Mouse (Mus musculus) left cerebral cortex, adult 8-10 months (tissue): ENCODE results near the gene Cenpa. TPM values are rescaled to one million over a fixed set of nuclear protein-coding genes. Genes with fewer than 3 reads are reported as not detected.
"Not testable (repeated sequence)": the region's sequence is repeated elsewhere in the genome, so short reads cannot be mapped to it uniquely, and the experiment has no call there.

ENCODE experiments used
- DNase-seq, 2 experiments: peaks; one replicate each; pipeline ENCODE4 v3.0.0; 2022; ENCODE audit warnings: low spot score in 2 of 2
- total RNA-seq, 4 experiments: library from RNA; stranded (reverse); gene quantifications; 2 replicates each; pipeline ENCODE4 v1.2.4; 2022

The Cenpa gene
- total RNA-seq, 4 experiments from 2014 or later, result 3.8 to 4.9 (median 4.5) TPM

DNA sequence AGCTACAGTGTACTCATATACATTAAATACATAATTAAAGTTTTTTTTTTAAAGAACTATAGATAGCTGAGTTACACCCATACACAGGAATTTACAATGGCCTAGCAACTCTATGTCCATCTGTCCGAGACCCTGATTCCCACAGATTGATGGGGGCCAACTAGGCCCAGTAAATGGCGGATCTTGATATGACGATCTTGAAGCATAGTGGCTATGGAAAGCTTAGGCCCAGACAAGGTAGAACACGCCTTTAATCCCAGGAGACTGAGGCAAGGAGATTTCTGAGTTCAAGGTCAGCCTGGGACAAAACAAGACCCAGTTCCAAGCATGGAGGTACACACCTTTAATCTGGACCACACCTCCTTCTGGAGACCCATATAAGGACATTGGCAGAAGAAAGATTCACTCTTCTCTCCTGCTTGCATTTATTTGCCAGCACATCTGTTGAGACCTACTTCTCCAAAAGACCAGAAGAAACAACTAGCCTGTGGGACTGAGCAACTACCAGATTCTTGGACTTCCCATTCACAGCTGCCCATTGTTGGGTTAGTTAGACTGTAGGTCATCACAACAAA, 12.2 kb downstream of the Cenpa start:
- DNase-seq, result no peak

DNA sequence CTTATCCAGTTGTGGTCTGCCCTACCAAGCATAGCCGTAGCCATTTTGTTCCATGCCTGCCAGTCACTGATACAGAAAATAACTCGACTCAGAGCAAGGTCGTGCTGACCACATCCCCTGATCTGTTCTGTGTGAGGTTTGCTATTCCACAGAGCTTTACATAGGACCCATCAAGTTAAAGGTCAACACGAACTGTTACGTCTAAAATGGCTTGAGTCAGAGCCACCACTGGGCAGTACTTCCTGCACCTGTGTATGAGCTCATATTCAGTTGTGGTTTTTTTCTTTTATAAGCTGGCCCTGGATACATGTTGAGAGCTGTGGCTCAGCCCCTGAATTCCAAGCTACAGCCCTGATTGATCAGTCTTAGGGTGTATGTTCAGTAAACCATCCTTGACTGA, 13.0 kb downstream of the Cenpa start:
- no peak for DNase-seq

DNA sequence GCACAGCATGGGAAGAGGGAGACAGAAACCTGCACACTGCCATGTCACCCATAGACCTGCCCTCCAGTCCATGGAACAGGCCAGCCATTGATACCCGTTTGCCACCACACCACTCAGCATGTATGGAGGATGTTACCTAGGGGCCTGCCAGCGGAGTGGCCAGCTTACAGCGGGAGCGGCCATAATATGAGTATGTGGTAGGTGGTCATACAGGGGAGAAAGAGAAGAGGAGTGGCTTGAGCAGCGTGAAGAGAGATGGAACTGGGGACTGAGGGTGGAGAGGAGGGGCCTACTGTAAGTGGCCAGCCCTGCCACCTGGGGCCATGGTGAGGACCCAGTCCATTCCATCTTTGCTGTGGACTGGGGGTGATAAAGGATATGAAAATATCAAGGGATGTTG, 15.4 kb downstream of the Cenpa start:
- DNase-seq, result no peak

DNA sequence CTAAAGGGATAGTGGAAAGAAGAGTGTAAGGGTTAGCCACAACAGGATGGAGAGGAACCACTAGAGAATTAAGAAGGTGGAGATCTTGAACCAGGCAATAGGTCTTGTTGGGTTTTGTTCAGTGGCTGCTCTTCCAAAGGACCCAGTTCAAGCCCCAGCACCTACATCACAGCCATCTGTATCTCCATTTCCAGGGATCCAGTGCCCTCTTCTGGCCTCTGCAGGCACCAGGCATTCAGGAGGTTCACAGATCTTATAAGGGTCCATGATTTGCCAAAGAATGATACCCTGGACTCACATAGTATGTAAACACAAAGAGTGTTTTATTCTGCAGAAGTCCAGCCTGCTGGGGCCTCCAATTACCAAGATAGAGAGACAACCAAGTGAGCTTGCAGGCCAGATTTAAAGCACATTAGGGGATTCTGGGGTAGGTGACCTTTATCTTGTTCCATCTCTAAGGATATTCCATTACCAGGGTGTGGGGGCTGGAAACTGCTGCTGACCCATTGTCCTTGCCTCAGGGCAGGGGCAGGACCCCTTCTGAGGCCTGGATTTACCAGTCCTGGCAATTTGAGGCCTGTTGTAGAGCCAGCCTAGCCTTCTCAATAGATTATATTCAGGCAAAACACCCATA, 16.5 kb downstream of the Cenpa start:
- no peak for DNase-seq

DNA sequence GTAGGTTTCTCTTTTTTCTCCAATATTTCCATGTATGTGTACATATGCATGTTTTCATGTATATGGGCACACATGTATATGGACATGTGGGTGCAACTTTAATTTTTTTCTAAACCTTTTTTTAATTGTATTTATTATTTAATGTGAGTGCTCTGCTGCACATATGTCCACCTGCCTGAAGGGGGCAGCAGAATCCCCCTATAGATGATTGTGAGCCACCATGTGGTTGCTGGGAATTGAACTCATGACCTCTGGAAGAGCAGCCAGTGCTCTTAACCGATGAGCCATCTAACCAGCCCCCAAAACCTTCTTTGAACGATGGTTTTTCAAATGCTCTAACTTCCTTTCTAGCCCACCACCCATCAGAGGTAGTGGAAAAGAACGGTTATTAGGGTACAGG, 17.4 kb downstream of the Cenpa start:
- no peak for DNase-seq

DNA sequence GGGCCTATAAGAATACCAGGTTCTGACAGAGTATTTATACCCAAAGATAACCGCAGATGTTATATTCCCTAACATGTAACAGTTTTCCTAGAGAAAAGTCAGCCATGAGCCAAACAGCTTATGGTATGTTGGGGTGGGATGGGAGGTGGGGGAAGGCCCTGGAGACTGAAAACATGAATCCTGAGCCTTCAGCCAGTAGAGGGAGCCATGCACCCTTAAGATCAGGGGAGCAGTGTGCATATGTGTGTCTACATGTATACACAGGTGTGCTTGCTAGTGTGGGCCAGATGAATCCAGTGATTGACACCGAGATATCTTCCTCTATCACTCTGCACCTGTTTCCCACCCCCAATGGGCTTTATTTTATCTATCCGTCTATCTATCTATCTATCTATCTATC, 20.2 kb downstream of the Cenpa start:
- DNase-seq, result no peak

DNA sequence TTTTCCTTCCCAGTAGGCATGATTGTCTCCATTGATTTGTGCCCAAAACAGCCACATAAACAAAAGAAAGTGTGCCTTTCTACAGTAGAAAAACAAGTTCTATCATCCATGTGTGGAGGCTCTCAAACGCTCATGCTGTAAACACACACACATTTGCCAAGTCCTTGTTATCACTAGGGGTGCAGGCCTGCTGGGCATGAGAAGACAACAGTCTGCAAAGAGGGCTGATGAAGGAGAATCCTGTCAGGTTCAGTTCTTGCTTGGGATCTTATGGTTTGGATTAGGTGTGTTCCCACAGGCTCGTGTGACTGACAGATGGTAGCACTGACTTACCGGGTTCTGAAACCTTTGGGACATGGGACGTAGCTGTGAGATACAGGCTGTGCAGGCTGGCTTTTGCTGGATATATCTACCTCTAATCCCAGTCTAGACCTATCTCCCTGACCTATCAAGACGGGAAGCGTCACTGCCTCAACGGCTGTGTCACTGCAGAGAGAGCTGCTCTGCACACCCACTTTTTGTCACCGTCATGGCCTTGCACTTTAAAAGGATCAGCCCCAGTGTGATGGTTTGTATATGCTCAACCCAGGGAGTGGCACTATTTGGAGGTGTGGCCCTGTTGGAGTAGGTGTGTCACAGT, 33.9 kb downstream of the Cenpa start:
- no peak for DNase-seq

DNA sequence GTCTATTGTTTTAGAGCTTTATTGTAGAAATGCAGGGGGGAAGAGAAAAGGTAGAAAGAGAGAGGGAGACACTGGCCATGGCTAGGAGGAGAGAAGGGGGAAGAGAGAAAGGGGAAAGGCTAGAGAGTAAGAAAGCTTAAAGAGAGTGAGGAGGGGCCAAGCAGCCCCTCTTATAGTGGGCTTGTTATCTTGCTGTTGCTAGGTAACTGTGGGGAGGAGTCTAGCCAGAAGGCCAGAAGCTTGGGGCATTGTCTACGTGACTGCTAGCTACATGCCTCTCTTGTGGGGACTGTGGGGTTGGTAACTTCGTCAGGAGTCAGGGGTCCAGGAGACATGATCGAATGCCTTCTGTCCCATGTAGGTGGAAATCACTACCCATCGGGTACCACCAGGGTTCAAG, 34.8 kb downstream of the Cenpa start:
- not testable (repeated sequence) for DNase-seq

DNA sequence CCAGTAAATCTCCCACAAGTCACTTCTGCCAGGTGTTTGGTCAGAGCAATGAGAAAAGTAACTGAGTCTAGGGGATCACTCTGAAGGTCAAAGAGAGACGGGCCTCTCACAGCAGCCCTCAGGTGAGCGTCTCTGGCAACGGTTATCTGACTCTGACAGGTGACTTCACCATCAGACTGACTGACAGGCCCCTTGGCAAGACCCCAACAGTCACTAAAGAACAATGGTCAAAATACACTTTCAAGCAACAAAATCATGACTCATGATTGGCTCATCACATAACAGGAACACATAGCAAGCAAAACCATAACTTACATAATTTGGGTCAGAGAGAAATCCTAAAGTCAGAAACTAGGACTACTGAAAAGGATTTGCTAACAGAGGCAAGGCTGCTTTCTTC, 35.3 kb downstream of the Cenpa start:
- DNase-seq, result no peak

DNA sequence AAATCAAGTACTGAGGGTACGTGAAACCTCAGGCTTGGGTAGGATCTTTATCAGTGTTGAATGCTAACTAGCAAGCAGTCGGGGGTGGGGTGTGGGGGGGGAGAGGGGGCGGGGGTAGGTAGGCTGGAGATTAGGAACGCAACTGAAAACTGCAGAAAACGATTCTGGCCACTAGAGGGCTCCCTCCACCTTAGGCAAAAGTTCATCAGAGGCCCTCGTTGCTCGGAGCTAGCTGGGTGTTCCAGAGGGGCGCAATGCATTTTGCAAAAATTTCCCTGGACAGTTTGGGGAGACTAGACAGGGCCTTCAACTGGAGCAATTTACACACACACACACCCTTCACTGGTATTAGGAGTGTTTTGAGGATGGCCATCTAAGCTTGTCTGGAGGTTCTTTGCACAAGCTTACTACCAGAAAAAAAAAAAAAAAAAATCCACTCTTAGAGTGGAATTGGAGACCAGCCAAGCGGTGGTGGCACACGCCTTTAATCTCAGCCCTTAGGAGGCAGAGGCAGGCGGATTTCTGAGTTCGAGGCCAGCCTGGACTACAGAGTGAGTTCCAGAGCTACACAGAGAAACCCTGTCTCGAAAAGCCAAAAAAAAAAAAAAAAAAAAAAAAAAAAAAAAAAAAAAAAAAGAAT, 43.3 kb downstream of the Cenpa start:
- DNase-seq, result peak in 1 of 2 experiments; percentile 50

DNA sequence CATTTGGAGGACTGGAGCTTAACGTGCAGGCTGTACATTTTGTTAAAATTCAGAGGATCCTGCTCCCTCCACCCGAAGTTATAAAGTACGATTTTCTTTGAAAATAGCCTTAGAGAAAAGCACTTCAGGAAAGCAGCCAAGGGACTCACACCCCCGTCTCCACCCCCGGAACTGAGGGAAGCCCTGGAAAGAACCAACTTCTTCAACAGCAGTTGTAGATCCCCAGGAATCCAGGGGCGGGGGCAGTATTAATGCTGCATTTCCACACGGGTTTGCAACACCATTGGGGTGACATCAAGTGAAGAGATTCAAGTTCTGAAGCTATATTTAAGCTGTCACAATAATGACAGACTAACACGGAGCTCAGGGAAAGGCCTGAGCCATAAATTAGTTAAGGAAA, 43.9 kb downstream of the Cenpa start:
- DNase-seq, result peak in 1 of 2 experiments; percentile 60

DNA sequence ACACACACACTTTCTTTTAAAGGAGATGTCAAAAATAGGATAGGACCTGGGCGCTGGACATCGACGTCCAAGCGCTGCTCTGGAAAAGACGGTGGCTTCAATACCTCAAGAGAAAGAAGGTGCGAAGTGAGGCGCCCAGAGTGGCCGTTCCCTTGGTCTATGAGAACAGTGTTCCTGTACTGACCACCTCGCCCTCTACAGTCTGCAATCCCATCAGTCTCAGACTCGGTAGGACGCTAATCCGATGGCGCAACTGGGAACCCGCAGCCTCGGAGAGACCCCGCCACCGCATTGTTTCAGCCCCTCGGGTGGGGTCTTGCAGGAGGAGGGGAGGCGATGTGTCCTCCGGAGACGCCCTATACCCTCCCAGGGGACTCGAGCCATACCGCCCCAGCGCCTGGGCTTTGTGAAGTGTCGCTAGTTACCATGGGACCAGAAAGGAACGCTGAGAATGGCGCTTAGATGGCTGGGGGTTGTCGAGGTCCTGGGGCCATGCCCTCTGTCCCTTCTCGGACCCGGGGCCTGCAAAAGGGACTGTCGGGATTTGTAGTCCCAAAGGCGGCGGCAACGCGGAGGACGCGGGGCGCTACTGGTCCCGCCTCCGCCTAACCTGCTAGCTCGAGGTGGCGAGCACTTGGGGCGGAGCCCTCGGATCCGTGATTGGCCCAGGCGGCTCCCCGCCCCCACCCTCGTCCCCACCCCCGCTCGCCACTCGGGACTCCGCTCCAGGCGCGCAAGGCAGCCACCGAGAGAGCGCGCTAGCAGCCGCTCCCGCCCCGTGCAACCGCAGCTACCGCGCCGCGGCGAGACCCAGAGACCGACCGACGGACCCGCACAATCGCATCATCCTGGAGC, 44.8 kb downstream of the Cenpa start, which contains the start of gene Dpysl5:
Gene Dpysl5 (plus strand): TSS at position 418 of the 855 bp plus-strand sequence.
- DNase-seq, result peak; percentile 62 to 87

DNA sequence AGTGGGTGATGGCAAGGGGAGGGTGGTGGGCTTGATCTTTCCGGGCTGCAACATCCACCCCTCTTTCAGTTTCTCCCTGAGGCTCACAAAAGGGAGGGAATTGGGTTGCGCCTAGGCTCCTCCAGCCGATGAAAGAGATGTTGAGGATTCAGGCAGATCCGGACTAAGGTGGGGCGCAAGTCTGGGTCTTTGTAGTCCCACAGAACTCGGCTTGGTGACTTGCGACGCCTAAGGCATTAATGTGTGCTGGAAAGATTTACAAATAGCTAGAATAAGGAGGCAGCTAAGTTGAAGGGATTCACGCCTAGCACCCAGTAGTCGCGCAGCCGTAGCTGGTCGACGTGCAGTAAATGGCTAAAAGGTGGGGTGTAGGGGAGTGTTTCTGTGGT, 45.4 kb downstream of the Cenpa start:
- no peak for DNase-seq

DNA sequence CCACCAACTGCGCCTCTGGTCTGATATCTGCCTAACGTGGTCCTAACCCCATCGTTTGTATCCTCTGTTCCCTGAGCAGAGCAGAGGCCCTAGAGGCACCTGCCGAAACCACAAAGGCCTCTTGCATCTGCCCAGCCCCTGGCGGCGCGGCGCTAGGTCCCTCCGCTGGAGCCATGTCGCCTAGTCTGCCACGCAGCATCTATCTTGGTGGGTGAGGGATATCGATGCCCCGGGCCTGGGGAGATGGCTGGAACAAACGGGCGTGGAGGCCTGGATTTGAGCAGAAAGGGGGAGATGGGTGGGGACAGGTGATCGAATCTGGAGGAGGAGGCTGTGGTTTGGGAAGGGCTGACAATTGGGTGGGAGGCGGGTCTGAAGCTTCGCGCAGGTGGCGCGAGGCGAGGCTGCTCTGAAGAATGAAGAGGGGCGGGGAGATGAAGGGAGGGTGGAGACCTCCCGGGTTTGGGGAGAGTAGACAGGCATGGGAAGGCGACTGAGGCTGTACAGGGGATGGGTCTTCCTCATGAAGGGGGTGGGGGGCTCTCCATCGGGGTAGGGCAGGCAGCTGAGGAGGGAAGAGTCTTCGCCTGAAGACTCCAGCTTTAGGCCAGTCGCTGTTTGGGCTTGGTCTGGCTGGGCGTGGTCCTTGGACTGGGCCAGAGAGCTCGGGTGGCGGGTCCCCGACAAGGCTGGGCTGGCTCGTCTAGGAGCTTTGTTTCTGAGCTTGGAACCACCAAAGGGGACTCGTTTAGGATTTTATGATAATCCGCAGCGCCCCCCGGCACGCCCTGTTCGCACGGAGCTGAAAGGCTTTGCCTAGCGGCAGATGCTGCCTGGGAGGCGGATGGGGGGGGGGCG, 46.1 kb downstream of the Cenpa start:
- peak in 1 of 2 experiments; percentile 12 for DNase-seq

DNA sequence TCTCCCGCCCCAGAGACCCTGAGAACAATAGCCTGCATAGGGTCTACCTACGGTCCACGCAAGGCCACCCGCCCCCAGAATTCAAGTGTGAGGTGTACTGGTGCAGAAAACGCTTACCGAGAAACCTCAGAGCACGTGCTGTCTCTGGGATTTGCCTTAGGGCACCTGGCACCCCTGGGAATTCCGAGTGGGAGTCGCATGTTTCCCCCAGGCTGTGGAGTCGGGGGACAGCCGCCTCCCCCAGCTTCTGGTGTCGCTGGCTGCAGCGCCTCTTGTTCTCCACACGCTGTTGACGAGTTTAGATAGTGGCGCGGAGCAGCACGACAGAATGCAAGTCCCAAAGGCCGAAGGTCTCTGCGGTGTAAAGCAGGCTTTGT, 46.7 kb downstream of the Cenpa start:
- DNase-seq, result no peak

DNA sequence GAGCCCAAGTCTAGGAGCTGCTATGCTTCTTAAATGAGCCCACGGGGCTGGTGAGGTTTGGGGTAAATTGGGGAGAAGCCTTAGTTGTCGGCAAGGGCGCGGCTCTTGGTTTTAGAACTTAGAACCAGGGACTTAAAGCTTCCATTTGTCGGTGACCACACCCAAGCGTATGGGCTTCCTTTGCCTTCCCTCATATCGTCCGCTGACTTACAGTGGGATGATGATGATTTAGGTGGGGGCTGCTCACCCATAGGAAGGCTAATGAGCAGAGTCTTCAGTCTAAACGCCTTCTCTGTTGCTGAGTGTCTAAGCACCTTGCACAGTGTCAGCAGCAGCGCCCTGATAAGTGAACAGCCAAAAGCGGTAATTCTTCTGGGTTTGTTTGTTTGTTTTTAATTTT, 47.1 kb downstream of the Cenpa start:
- no peak for DNase-seq

DNA sequence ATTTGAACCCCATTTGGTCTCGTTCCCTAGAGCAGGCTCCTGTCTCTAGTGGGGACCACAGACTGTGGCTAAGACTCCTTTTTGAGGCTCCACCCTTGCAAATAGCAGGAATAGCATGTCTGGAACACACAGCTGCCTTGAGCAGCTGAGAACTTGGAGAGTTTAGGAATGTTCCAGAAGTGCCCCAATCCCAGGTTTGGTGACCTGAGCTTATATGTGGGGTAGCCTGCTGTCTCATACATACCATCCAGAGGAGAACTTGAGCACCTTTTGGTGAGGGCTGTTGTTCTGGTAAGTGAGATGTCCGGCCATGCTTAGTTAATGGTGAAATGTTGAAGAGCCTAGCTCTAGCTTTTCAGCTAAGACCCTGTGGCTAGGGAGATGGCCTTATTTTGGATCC, 49.7 kb downstream of the Cenpa start:
- no peak for DNase-seq

DNA sequence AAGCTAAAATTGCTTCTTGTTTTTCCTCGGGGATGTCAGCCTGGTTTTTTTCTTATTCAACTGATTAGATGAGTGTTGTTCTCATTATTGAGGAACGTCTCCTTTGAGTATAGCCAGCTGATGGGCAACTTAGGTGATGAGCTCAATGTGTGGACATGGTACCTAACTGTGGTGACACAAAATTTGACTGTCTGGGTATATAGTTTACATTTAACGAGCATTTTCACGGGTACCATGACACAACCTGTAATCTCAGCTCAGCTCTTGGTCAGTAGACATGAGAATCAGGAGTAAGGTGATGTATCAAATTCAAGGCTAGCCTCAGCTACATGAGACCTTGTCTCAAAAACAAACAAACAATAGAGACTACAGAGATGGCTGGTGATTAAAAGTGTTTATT, 50.9 kb downstream of the Cenpa start:
- no peak for DNase-seq

DNA sequence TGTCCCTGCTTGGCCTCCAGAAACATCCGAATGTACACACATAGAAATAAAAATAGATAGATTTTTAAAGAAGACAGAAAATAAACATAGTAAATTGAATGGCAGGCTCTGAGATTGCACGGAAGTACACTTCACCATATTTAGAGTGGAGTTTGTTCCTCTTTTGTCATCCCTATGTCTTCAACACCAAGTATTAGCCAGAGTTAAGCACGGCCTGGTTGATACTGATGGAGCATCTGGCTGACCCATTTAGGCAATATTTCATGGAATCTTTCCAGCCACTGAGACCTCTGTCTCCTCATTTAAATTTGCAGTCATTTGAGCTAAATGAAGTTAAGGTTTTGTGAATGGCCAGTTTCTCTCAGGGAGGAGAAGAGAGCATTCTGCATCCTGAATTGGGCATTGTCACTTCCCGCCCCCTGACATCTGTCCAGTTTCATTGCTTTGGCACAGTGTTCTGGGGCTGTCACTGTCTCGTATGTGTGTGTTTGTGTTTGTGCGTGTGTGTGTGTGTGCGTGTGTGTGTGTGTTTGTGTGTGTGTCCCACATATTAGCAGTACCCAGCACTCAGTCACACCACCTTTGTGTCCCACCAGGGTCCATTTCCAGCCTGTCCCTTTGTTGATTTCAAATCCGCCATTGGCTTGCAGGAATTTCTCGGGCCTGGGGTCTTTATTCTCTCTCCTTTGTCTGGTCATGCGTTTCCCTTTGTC, 51.6 kb downstream of the Cenpa start:
- no peak for DNase-seq

DNA sequence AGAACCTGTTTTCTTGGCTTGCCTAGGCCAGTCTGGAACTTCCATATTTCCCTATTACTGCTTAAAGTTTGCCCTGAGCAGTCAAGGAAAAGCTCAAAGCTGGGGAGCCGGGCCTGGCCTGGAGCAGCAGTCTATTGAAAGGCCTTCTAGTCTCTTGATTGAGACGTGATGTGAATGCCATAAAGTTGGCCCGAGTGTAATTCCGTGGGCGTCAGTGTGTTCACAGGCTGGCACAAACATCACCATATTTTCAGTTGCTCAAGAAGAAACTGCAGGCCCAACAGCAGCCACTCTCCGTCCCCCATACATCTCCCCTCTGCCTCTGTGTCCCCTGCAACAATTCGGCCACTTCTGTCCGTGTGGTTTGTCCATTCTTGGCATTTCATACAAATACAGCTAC, 55.4 kb downstream of the Cenpa start:
- no peak for DNase-seq
